Mouse (Mus musculus) gastrocnemius, postnatal 4 days (tissue): Measurements from ENCODE around the gene Nanog. TPM values are rescaled to one million over a fixed set of nuclear protein-coding genes. Genes with fewer than 3 reads are reported as not detected.
A peak's percentile ranks its signal among the peaks of the same experiment; 100 is the strongest.
"Not testable (repeated sequence)": the region's sequence is repeated elsewhere in the genome, so short reads cannot be mapped to it uniquely, and the experiment has no call there.

Experiments used
- DNase-seq, 2 experiments: peaks; one replicate each; pipeline ENCODE4 v3.0.0; 2021 to 2022; ENCODE audit warnings: low spot score in 2 of 2, mixed read lengths in 2 of 2
- total RNA-seq, 2 experiments: library from RNA; stranded (reverse); gene quantifications; 2 replicates each; pipeline ENCODE4 v1.2.3; 2021

The Nanog gene
- total RNA-seq, 2 experiments from 2014 or later, result not detected

DNA sequence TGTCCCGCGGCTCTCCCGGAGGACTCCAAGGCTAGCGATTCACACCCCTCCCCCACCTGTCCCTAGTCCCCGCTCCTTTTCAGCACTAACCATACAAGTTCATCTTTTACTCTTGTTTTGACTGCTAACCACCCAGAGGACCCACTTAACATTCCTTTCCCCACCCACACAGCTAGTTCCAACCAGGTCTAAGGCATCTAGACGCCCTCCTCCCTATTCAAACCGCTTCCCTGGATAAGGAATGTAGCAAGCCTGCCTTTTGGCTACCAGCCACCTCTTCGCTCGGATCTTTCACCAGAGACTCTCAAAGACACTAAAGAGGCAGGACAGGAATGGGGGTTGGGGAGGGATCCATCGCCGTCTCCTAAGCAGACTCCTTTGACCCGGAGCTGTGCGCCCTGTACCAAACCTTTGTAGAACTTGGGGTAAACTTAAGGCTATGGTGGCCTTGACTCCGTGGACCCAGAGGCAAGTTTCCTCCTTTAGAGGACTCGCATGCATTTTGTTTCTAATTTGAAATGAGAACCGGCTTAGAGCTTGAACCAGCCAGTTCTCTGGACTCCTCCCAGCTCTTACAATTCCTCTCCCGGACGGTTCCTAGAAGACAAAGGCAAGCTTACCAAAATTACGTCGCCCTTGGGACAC lies 4.7 kb upstream of the Nanog start:
- peak; percentile 45 to 66 for DNase-seq

DNA sequence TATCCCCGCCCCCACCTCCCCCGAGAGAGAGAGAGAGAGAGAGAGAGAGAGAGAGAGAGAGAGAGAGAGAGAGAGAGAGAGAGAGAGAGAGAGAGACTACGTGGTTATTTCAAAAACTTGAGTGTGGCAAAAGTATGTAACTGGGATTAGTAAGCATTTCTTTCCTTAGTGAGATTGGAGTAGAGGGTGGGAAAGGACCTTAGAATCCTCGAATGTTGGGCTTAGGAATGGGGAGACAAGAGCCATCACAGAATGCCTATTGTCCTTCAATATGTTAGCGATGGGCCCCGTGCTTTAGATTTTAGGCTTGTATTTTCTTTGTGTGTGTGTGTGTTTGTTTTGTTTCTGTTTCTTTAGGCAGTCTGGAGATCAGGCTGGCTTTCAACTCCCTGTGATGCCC lies 4.0 kb upstream of the Nanog start:
- DNase-seq, result no peak

DNA sequence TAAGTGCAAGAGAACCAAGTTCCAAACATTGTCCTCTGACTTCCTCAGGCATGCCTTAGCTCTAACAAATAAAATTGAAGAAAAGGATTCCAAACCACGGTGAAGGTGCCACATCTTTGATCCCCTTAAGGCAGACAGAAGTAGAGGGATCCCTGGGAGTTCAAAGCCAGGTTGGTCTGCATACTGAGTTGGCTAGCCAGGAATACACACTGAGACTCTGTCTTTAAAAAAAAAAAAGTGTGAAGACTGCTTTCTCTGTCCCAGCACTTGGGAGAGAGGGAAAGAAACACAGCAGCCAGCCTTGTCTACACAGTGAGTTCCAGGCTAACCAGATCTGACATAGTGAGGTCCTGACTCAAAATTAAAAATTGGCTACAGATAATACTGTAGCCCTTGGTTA lies 3.6 kb upstream of the Nanog start:
- DNase-seq, result no peak

DNA sequence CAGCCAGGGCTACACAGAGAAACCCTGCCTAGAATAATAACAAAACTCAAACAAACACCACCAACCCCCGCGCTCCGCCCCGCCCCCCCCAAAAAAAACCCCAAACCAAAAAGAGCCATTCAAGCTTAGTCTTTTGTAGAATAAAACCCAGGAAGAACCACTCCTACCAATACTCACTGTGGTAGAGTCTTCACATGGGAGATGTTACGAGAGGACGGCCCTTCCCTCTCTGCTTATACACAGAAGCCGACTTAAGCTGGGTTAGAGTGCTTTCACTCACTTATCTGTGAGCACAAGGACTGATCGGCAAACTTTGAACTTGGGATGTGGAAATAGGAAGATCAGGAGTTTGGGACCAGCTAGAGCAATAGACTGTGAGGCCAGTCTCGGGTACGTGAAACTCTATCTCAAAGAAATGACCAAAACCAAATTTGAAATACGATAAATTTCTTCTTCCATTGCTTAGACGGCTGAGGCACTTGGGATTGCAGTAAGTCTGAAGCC lies 900 bp upstream of the Nanog start:
- DNase-seq, result no peak

DNA sequence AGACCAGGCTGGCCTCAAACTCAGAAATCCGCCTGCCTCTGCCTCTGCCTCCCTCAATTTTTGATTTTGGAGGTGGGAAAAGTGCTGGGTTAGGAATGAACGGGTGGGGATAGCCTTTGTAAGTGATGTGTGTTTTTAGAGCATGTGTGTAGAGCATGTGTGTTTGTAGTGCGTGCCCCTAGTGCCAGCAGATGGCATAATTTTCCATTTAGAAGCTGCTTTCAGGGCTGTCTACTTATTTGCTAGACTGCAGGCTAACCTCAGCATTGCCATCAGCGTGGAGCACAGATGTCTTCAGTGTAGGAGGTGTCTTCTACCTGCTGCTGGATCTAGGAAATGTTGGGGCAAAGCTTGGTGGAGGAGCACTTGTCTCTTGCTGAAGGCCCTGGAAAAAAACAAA lies 1.5 kb downstream of the Nanog start:
- no peak for DNase-seq

DNA sequence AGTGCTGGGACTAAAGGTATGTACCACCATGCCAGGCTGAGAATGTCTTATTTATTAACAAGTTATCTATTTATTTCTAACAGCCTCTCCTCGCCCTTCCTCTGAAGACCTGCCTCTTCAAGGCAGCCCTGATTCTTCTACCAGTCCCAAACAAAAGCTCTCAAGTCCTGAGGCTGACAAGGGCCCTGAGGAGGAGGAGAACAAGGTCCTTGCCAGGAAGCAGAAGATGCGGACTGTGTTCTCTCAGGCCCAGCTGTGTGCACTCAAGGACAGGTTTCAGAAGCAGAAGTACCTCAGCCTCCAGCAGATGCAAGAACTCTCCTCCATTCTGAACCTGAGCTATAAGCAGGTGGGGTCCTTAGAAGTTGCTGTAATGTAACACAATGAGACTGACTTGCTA lies 4.2 kb downstream of the Nanog start:
- no peak for DNase-seq

DNA sequence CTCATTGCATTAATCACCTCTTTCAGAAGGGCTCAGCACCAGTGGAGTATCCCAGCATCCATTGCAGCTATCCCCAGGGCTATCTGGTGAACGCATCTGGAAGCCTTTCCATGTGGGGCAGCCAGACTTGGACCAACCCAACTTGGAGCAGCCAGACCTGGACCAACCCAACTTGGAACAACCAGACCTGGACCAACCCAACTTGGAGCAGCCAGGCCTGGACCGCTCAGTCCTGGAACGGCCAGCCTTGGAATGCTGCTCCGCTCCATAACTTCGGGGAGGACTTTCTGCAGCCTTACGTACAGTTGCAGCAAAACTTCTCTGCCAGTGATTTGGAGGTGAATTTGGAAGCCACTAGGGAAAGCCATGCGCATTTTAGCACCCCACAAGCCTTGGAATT lies 5.8 kb downstream of the Nanog start:
- DNase-seq, result peak in 1 of 2 experiments; percentile 12

DNA sequence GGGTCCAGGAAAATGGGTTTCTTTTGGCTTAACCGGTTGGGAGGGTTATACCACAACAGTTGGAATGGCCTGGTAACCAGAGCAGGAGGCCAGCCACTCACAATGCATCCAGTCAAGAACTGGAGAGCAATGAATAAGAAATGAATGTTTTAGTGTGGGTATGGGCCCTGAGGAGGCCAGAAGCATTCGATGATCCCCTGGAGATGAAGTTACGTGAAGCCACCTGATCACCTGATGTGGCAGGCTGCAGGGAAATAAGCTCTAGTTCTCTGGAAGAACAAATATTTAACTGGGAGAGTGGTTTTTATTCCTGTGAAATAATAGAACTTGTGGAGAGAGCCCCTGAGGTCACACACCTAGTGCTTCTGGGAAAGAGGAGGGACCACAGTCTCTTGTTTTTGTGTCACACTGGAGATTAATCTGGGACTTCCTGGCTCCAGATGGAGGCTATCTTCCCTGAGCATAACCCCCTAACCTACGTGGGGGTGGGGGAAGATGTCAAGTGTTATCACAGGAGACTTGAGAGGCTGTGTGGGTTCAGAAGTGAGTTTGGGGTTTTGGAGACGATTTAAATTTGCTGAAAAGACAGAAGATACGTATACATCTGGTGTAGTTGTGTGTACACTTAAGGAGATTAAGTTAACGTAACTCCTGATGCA lies 7.5 kb downstream of the Nanog start:
- no peak for DNase-seq

DNA sequence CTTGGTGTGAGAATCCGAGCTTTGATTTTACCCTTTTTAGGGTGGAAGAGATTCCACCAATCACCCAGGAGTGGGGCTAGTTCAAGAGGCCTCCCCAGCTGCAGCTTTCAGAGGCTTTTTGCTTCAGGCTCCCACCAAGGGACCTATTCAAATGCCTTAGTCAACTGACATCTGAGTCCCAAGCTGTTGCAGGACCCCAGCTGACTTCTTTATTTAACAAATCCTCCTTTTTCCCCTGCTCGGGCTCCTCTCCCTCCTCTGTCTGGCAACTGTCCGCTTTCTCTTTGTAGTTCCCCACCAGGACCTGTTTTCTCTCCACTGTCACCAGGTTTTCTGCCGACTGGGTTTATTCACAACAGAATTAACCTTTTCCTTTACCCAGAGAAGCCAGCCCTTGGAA lies 8.6 kb downstream of the Nanog start:
- DNase-seq, result no peak

DNA sequence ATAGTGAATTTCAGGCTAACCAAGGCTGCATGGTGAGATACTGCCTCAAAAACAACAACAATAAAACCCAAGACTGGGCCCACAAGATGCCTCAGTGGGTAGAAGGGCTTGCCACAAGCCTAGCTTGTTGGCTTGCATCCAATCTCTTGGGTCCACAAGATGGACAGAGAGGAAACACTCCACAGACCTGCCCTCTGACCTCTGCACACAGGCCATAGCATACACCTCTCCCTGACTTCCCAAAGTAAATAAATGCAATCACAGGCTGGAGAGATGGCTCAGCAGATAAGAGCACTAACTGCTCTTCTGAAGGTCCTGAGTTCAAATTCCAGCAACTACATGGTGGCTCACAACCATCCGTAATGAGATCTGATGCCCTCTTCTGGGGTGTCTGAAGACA lies 10.9 kb downstream of the Nanog start:
- not testable (repeated sequence) for DNase-seq

DNA sequence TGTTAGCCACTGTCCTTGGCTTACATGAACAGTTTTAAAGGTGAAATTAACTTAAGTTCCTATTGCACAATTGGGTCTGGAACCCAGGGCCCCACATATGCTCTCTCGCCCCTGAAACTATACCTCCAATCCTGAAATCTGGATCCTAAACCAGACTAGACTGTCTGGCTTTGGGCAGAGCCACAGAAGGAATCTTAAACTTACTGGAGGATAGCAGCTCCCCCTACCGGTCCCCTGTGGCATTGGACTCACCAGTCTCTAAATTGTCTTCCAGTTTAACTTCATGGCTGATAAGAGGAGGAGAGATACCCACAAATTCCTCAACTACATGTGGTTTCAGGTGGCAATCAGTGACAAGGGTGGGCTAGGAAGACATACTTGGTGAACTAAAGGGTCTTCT lies 12.7 kb downstream of the Nanog start:
- DNase-seq, result peak in 1 of 2 experiments; percentile 67

DNA sequence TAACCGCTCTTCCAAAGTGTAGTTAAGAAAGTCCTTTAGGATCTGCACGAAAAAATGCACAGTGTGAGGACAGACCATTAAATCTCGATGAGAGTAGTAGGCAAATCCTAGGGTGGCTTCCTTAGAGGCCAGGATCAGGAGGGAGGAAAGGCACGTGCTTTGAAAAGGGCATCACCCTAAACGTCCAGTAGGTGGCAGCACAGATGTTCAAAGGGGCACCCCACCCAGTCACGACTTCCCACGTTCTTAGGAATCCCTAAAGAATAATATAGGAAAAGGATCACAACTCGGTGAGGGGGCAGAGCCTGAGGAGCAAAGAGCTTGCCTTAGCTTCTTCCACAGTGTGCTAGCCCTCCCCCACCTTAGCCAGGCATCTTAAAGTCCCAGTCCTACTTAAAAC lies 32.7 kb downstream of the Nanog start:
- DNase-seq, result peak; percentile 47 to 59

DNA sequence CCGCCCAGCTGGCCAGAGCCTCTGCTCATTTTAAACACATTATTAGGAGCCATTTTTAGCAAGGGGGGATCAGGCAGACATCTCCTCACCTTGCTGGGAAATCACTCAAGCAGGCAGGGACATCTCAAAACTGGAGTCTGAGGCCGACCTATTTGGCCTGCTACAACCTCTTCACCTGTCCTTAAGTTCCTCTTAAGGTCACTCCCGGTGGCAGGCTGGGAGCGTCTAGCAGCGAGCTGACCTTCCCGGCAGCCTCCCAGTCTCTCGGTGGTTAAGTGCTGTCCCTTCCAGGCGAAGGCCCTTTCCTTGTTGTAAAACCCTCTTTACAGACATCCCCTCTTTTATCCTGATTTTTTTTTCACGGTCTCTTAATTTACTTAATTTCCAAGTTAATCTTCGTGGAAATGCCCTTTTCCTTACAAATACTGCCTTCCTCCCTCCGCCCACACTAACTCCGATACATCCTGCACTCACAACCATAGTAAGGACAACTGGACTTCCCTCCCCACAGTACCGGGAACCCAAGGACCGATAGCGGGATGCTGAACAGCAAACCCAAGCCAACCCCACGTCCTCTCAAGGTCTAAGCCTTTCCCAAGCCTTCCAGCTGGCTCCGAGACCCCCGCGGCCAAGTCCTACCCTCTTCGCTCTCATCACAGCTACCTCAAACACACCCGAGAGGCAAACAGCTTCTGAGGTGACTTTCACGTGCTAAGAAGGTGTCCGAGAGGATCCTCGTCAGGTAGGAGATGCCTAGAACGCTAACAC lies 34.4 kb downstream of the Nanog start:
- DNase-seq, result no peak

DNA sequence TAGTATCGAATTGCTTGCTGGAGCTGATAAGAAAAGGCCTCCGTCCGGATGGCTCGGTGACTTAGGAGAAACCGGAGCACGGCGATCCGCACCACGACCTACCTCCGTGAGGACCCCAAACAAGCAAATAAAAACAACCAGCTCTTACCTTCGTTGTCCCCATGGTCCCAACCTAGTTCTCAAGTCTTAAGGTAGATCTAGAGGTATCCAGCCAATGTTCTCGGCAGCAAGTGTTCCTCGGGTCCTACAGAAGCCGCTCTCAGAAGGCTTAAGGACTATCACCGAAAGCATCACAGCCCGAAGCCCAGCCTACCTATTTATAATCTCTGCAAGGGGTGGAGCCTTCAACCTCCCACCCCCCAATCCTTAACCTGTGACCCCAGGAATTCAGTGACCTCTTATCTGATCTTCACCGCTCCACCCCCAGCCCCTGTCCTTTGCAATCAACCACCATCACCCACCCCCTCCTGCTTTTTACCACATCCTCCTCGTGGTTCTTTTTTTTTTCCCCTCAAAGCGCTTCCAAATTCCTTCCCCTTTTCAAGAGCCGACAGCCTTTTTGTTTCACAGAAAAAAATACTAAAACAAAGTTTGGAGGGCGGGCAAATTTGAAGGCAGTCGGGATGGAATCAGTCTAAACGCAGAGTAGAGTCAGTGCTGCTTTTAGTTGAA lies 35.1 kb downstream of the Nanog start:
- DNase-seq, result no peak

DNA sequence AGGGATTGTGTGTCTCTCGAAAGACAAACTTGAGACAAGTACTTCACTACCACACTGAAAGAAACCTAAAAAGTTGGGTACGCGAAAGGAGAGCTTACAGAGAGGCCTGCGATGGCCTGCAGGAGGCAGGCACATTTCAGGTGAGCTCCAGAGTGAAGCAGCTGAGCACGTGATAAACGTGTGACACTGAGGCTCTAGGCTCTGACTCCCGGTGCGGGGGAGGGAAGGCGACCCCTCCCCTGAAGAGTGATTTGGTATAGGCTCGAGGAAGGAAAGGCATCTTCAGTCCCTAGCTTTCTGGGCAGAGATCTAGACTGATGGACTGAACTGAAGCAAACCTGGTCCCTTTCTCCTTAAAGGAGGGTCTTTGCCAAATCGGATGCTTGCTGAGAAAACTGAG lies 36.1 kb downstream of the Nanog start:
- DNase-seq, result no peak

DNA sequence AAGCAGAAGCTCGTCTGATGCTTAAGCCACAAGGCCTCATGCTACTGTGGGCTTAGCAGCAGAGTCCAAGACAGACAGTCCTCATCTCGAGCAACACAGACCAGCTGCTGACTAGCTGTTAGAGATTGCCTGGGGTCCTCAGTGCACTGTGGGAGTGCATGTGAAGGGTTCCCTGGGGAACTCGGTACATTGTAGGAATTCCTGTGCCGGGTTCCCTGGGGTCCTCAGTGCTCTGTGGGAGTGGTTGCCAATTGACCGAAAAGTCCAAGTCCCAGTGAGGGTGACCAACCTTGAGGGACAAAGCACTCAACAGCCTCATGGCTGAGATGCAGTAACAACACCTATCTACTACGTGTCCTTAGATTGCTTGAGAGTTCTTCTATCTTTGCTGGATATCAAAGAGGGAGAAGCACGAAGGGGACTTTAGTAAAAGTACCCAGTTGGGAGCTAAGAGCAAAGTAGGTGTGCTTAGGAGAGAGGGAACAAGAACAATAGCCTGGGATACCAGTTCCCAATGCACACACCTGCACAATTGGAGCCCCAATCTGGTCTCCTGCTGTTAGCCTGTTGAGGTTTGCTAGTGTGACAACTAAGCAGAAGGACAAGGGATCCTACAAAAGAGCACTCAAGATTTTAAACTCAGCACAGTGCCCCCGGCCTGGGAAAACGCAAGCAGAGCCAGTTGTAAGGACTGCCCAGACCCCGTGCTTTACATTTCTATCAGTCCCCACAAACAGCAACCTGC lies 37.4 kb downstream of the Nanog start:
- DNase-seq, result no peak

DNA sequence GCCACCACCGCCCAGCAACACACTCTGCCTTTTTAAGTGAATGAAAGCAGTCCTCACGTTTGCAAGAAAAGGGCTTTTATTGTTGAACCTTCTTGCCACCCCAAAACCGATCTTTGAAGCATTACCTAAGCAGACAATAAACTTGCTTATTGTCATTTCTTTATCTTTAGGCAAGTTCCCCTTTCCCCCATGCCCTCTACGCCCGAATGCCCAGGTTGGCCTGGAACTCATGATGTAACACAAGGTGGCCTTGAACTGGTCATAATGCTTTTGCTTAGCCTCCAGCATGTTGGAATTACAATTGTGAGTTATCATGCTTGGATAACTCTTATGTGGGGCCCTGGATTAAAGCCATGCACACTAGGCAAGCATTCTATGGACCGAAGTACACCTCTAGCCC lies 43.3 kb downstream of the Nanog start:
- DNase-seq, result no peak

DNA sequence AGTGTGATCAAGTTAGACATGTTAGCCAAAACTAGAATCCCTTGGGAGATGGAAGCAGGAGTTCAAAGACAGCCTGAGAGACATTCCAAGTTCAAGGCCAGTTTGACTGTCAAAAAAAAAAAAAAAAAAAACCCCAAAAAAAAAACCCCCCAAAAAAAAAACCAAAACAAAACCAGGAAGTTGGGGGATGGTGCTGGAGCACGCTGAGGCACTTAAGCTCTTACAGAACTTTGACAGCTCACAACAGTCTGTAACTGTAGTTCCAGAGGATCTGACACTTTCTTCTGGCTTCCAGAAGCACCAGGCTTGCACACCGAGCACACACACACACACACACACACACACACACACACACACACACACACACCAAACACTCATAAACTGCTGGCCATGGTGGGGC lies 48.6 kb downstream of the Nanog start:
- no peak for DNase-seq

DNA sequence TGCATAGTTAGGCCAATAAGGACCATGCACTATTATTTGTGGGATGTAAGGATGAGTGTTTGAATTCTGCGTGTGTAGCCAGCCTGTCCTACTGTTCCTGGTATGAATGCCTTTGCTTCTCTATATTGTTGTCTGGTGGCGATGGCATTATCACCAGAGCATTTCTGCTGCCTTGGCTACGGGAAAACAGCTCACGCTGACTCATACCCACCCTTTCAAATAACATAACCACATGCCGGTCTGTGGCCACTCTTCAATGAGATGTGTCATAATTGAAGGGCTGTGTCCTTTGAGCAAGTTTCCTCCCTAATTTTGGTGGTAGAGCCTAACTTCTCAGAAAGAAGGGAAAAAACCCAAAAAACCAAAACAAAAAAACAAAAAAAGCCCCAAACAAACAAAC lies 51.4 kb downstream of the Nanog start:
- no peak for DNase-seq

DNA sequence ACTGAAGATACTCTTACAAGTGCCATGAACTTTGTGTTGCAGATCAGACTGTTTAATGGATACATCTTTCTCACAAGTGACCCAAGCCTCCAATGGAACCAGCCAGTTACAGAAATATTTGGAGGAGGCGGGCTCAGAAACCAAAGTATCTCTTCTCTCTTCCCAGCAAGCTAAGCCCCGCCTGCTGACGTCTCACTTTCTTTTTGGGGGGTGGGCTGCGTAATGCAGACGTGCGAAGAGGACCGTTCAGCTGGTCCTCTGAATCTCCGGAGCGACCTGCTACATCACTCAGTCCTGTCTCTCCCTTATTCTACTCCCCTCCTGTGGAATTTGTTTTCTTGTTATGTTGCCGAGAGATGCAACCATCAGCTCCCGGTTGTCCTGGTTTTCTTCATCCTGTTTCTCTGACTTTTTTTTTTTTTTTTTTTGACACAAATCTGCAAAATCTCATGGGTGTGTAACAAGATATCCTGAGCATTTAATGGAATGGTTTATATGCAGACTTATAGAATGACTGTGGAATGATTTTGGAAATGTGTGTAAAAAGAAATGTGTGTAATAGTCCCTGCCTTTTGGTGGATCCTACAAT lies 53.8 kb downstream of the Nanog start:
- DNase-seq, result peak in 1 of 2 experiments; percentile 57

DNA sequence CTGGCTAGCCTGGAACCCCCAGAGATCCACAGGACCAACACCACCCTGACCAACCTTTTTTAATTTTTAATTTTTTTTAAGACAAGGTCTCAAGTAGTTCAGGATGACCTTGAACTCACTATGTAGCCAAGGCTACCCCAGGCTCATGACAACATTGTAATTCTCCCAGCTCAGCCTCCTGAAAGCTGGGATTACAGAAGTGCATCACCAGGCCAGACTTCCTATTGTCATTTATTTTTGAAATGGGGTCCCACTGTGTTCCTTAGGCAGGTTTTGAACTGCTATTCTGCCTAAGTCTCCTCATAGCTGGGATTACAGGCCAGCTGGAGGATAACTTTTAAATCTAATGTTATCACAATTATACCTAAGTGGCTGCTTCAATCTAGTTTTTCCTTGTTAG lies 54.6 kb downstream of the Nanog start:
- no peak for DNase-seq
